Mouse (Mus musculus) B cell, adult 67 days (primary cell): ENCODE results near the gene Sh2d6. TPM values are rescaled to one million over a fixed set of nuclear protein-coding genes. Genes with fewer than 3 reads are reported as not detected.

ENCODE experiments used
- total RNA-seq, 2 experiments: library from RNA; stranded (reverse); gene quantifications; 4 replicates each; pipeline ENCODE4 v1.2.4; 2023

Gene Sh2d6
- not detected for total RNA-seq

DNA sequence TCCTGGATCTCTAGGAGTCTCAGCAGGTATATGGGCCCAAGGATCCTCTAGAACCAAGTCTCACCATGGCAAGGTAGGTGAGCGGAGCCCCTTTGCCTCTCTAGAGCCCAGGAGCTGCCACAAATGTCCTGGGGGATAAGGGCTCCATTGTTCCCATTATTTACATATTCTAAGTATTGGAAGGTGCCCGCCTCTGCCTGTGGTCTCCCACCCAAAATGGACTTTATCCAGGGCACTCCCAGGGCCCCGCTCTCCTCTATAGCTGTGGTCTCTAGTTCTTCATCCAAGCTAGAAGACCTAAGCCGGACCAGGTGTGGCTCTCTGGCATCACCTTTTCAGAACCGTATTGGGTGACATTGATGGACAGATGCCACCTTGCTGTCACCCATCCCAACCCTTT lies at the start of gene Sh2d6:
Sh2d6 (minus strand) TSS at position 101 of the 400 bp plus-strand sequence.

DNA sequence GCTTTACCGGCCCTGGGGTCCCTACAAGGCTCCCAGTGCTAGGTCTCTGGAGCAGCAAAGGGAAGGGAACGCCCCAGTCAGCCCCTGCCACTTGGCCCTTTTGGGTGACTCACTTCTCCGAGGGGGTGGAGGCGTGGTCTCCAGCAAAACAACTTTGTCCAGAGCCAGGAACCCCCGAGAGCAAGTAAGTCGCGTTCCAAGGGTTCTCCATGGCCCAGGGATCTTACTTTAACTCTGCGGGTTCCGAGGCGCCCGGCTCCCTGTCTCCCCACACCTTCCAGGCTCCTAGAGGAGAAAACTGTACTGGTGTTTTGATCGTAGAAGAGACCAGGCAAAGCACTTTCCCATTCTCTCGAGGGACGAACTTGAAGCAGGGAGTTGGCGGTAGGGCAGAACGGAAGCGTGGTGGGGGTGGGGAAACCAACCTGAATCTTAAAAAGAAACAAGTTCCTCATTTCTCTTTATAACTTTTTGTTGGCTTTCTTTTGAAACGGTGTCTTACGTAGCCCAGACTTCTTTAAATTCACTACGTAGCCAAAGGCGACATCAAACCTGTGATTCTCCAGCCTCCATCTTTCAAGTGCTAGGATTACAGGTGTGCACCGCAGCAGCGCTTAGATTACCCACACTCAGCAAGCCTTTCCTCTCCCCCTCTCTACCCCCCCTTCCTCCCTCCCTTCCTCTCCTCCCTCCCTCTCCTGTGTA lies 22.9 kb upstream of the Sh2d6 start, which contains the start of gene Capg:
Capg (plus strand) TSS at position 109 of the 705 bp plus-strand sequence.

Other genes starting within 250 kb of the Sh2d6 start
- gene Sftpb, start 217.1 kb downstream of the Sh2d6 start, total RNA-seq = not detected
- gene Usp39, start 176.5 kb downstream of the Sh2d6 start, total RNA-seq = 10 to 100 TPM; 48.4 to 51.4 TPM
- 10 to 100 TPM; 45.7 to 50.6 TPM for gene 0610030E20Rik, start 174.4 kb downstream of the Sh2d6 start, total RNA-seq
- 1 to 10 TPM; 3.4 to 3.9 TPM for gene Tmem150a, start 166.3 kb downstream of the Sh2d6 start, total RNA-seq
- 100 to 1,000 TPM in 1 of 2 experiments, 10 to 100 TPM in 1; 92.9 to 102 TPM for gene Rnf181, start 154.8 kb downstream of the Sh2d6 start, total RNA-seq
- gene Vamp5, start 141.2 kb downstream of the Sh2d6 start, total RNA-seq = 10 to 100 TPM; 13.8 to 14.3 TPM
- gene Vamp8, start 131.0 kb downstream of the Sh2d6 start, total RNA-seq = 100 to 1,000 TPM; 102 to 113 TPM
- gene Ggcx, start 107.4 kb downstream of the Sh2d6 start, total RNA-seq = 10 to 100 TPM; 15.2 to 18.8 TPM
- gene Mat2a, start 82.1 kb downstream of the Sh2d6 start, total RNA-seq = 100 to 1,000 TPM; 293 to 340 TPM
- gene Capg, start 22.7 kb upstream of the Sh2d6 start, total RNA-seq = 100 to 1,000 TPM; 351 to 391 TPM
- 10 to 100 TPM; 16.4 to 19.4 TPM for gene Elmod3, start 76.7 kb upstream of the Sh2d6 start, total RNA-seq
- gene Retsat, start 76.8 kb upstream of the Sh2d6 start, total RNA-seq = 10 to 100 TPM in 1 of 2 experiments, 1 to 10 TPM in 1; 5.9 to 11.7 TPM
- gene Tgoln1, start 95.3 kb upstream of the Sh2d6 start, total RNA-seq = 100 to 1,000 TPM; 159 to 172 TPM